Mouse (Mus musculus): ENCODE measurements at regions not wholly inside any gene's neighbourhood (a gene's known extent, or its start where the extent isn't known, plus 50 kb on each side); places are given as distances from the start of the nearest gene placed in this dataset.
"Not testable (repeated sequence)": the region's sequence is repeated elsewhere in the genome, so short reads cannot be mapped to it uniquely, and the experiment has no call there.

- Histone ChIP-seq H3K27me3 (replicated peaks) (no peaks in the 10 kb centered on the region), H3K4me1 (no peaks in the 10 kb centered on the region), H3K4me3 (replicated peaks) (no peak overlapping the region), H3K36me3 (no peaks in the 10 kb centered on the region), H3K27ac (no peak overlapping the region), H3K9ac (no peak overlapping the region), H3K4me2 (no peak overlapping the region), H3K9me3 (no peaks in the 10 kb centered on the region)
- WGBS = 91% methylated on average over 4 of the region's 4 CpGs
- ATAC-seq (ENCODE audit: insufficient read depth, low FRiP score, low read depth) = no peak
Observed at GRCm38 (mm10) chr10:117565529-117566086, 63.7 kb upstream of the Cpm start.

- ATAC-seq (ENCODE audit: insufficient read depth, low FRiP score, low read depth) = no peak
- H3K4me1 ChIP-seq = no peaks in the 10 kb centered on the region
- no peak overlapping the region for H3K9ac ChIP-seq
- H3K36me3 ChIP-seq = no peaks in the 10 kb centered on the region
- H3K4me3 ChIP-seq (replicated peaks) = no peak overlapping the region
- no peaks in the 10 kb centered on the region for H3K9me3 ChIP-seq
- no peak overlapping the region for H3K27ac ChIP-seq
- H3K4me2 ChIP-seq = no peak overlapping the region
- H3K27me3 ChIP-seq (replicated peaks) = no peaks in the 10 kb centered on the region
- 85% methylated on average over 3 of the region's 3 CpGs for WGBS
Observed at GRCm38 (mm10) chr10:117565110-117565509, 64.2 kb upstream of the Cpm start.

- no peaks in the 10 kb centered on the region for H3K4me1 ChIP-seq
- H3K27me3 ChIP-seq (replicated peaks) = no peaks in the 10 kb centered on the region
- WGBS = 46% methylated on average over 12 of the region's 12 CpGs
- H3K4me2 ChIP-seq = no peak overlapping the region
- no peak overlapping the region for H3K27ac ChIP-seq
- no peak overlapping the region for H3K4me3 ChIP-seq (replicated peaks)
- no peak overlapping the region for H3K9ac ChIP-seq
- no peaks in the 10 kb centered on the region for H3K36me3 ChIP-seq
- H3K9me3 ChIP-seq = no peaks in the 10 kb centered on the region
- no peak for ATAC-seq (ENCODE audit: insufficient read depth, low FRiP score, low read depth)
Observed at GRCm38 (mm10) chr10:117564118-117565040, 64.9 kb upstream of the Cpm start.

GRCm38 (mm10) chr10:117563429-117564117 is 65.7 kb upstream of the Cpm start:
- Histone ChIP-seq H3K27me3 (replicated peaks) (no peaks in the 10 kb centered on the region), H3K4me2 (no peak overlapping the region), H3K4me1 (no peaks in the 10 kb centered on the region), H3K27ac (no peak overlapping the region), H3K4me3 (replicated peaks) (no peak overlapping the region), H3K36me3 (no peaks in the 10 kb centered on the region), H3K9me3 (no peaks in the 10 kb centered on the region), H3K9ac (no peak overlapping the region)
- no peak for ATAC-seq (ENCODE audit: insufficient read depth, low FRiP score, low read depth)
- 59% methylated on average over 8 of the region's 8 CpGs for WGBS

- not testable (repeated sequence) for H3K9ac ChIP-seq; H3K27me3 ChIP-seq (replicated peaks); H3K9me3 ChIP-seq; H3K36me3 ChIP-seq; H3K4me3 ChIP-seq (replicated peaks); H3K4me2 ChIP-seq; ATAC-seq (ENCODE audit: insufficient read depth, low FRiP score, low read depth); H3K4me1 ChIP-seq; H3K27ac ChIP-seq
- WGBS = 75% methylated on average over 3 of the region's 3 CpGs
Observed at GRCm38 (mm10) chr10:117562850-117563248, 66.5 kb upstream of the Cpm start.

GRCm38 (mm10) chr10:117561909-117562849 is 67.1 kb upstream of the Cpm start:
- Histone ChIP-seq H3K27ac (no peak overlapping the region), H3K4me3 (replicated peaks) (no peak overlapping the region), H3K4me1 (no peaks in the 10 kb centered on the region), H3K9me3 (no peaks in the 10 kb centered on the region), H3K36me3 (no peaks in the 10 kb centered on the region), H3K27me3 (replicated peaks) (no peaks in the 10 kb centered on the region), H3K4me2 (no peak overlapping the region), H3K9ac (no peak overlapping the region)
- ATAC-seq (ENCODE audit: insufficient read depth, low FRiP score, low read depth) = no peak
- WGBS = 79% methylated on average over 13 of the region's 13 CpGs

- Histone ChIP-seq H3K4me3 (replicated peaks) (no peak overlapping the region), H3K4me1 (no peaks in the 10 kb centered on the region), H3K27ac (no peak overlapping the region), H3K4me2 (no peak overlapping the region), H3K27me3 (replicated peaks) (no peaks in the 10 kb centered on the region), H3K9me3 (no peaks in the 10 kb centered on the region), H3K9ac (no peak overlapping the region), H3K36me3 (no peaks in the 10 kb centered on the region)
- ATAC-seq (ENCODE audit: insufficient read depth, low FRiP score, low read depth) = no peak
- WGBS = 74% methylated on average over 5 of the region's 5 CpGs
Observed at GRCm38 (mm10) chr10:117561279-117561820, 68.0 kb upstream of the Cpm start.

GRCm38 (mm10) chr10:117560396-117561278 is 68.7 kb upstream of the Cpm start:
- Histone ChIP-seq H3K4me3 (replicated peaks) (no peak overlapping the region), H3K4me1 (no peaks in the 10 kb centered on the region), H3K27me3 (replicated peaks) (no peaks in the 10 kb centered on the region), H3K9me3 (no peaks in the 10 kb centered on the region), H3K9ac (no peak overlapping the region), H3K27ac (no peak overlapping the region), H3K4me2 (no peak overlapping the region), H3K36me3 (no peaks in the 10 kb centered on the region)
- ATAC-seq (ENCODE audit: insufficient read depth, low FRiP score, low read depth) = no peak
- 49% methylated on average over 9 of the region's 9 CpGs for WGBS

GRCm38 (mm10) chr10:117559615-117560395 is 69.5 kb upstream of the Cpm start:
- no peaks in the 10 kb centered on the region for H3K36me3 ChIP-seq
- no peak overlapping the region for H3K4me2 ChIP-seq
- H3K27me3 ChIP-seq (replicated peaks) = no peaks in the 10 kb centered on the region
- no peak overlapping the region for H3K9ac ChIP-seq
- H3K4me3 ChIP-seq (replicated peaks) = no peak overlapping the region
- ATAC-seq (ENCODE audit: insufficient read depth, low FRiP score, low read depth) = no peak
- no peak overlapping the region for H3K27ac ChIP-seq
- no peaks in the 10 kb centered on the region for H3K9me3 ChIP-seq
- WGBS = 55% methylated on average over 17 of the region's 17 CpGs
- no peaks in the 10 kb centered on the region for H3K4me1 ChIP-seq

GRCm38 (mm10) chr10:117558891-117559614 is 70.2 kb upstream of the Cpm start:
- H3K4me3 ChIP-seq (replicated peaks) = no peak overlapping the region
- no peak overlapping the region for H3K4me2 ChIP-seq
- no peak overlapping the region for H3K27ac ChIP-seq
- H3K9ac ChIP-seq = no peak overlapping the region
- H3K27me3 ChIP-seq (replicated peaks) = no peaks in the 10 kb centered on the region
- ATAC-seq (ENCODE audit: insufficient read depth, low FRiP score, low read depth) = no peak
- no peaks in the 10 kb centered on the region for H3K4me1 ChIP-seq
- H3K36me3 ChIP-seq = no peaks in the 10 kb centered on the region
- no peaks in the 10 kb centered on the region for H3K9me3 ChIP-seq
- WGBS = 78% methylated on average over 24 of the region's 24 CpGs
